Mouse (Mus musculus): ENCODE measurements around the gene Xiap. TPM values are rescaled to one million over a fixed set of nuclear protein-coding genes. Genes with fewer than 3 reads are reported as not detected.

Gene Xiap
- polyA plus RNA-seq, 1 experiment from 2014 or later, result 14.2 TPM

DNA sequence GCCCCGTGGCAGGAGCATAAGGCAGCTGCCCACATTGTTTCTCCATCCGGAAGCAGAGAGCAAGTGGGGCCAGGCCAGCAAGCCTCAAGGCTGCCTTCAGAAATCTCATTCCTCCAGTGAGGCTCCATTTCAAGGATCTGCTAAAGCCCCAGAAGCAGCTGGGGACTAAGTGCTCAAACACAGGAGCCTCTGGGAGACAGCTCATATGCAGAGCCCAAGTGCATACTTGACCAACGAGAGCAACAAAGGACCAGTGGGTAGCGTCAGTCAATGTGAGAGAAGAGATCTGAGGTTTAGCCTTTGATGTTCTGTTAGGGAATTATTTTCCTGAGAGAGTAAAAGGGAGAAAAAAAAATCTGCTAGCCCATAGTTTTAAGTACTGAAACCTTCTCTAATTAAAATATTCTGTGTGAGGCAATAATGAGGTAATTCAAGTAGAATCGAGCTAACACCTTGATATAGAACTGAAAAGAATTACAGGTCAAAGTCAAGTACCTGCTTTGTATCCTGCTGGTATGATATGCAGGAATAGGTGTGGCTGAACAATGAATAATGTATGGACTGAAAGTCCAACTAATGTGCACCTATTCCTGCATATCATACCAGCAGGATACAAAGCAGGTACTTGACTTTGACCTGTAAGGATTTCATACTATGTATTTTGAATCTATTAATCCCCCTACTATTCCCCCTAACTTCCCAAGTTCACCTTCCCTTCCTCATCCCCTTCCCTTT lies 65.7 kb downstream of the Xiap start:
- Histone ChIP-seq H3K27me3 (replicated peaks; ENCODE audit: control insufficient read depth, insufficient read depth, low read length) (no peaks in the 10 kb centered on the region), H3K4me2 (replicated peaks; ENCODE audit: low read depth) (no peak overlapping the region), H3K4me1 (replicated peaks; ENCODE audit: control insufficient read depth, insufficient read depth, low read length) (no peaks in the 10 kb centered on the region), H3K9me3 (ENCODE audit: control insufficient read depth) (no peaks in the 10 kb centered on the region), H3K9ac (ENCODE audit: low read depth, low read length) (no peak overlapping the region), H3K4me3 (ENCODE audit: low read depth, low read length) (no peak overlapping the region), H3K27ac (ENCODE audit: low read depth, low read length) (peak overlapping the region; percentile 71), H3K36me3 (ENCODE audit: control insufficient read depth, insufficient read depth) (no peaks in the 10 kb centered on the region)
- peak; percentile 93 for ATAC-seq
- 51% methylated on average over 5 of the region's 5 CpGs for WGBS
- TF ChIP-seq CTCF (IDR thresholded peaks at IDR 0.05; ENCODE audit: low read depth), result no peak

GRCm38 (mm10) chrX:42139882-42140281 lies 80.4 kb downstream of the Xiap start:
- Histone ChIP-seq H3K36me3 (ENCODE audit: control insufficient read depth, insufficient read depth) (no peaks in the 10 kb centered on the region), H3K4me3 (ENCODE audit: low read depth, low read length) (no peak overlapping the region), H3K4me2 (replicated peaks; ENCODE audit: low read depth) (no peak overlapping the region), H3K27ac (ENCODE audit: low read depth, low read length) (no peak overlapping the region), H3K4me1 (replicated peaks; ENCODE audit: control insufficient read depth, insufficient read depth, low read length) (no peaks in the 10 kb centered on the region), H3K9ac (ENCODE audit: low read depth, low read length) (no peak overlapping the region), H3K9me3 (ENCODE audit: control insufficient read depth) (no peaks in the 10 kb centered on the region), H3K27me3 (replicated peaks; ENCODE audit: control insufficient read depth, insufficient read depth, low read length) (no peaks in the 10 kb centered on the region)
- 30% methylated on average over 9 of the region's 9 CpGs for WGBS
- no peak for TF ChIP-seq CTCF (IDR thresholded peaks at IDR 0.05; ENCODE audit: low read depth)
- ATAC-seq, result no peak

- Histone ChIP-seq H3K4me2 (replicated peaks; ENCODE audit: low read depth) (no peak overlapping the region), H3K9ac (ENCODE audit: low read depth, low read length) (no peak overlapping the region), H3K9me3 (ENCODE audit: control insufficient read depth) (no peaks in the 10 kb centered on the region), H3K27ac (ENCODE audit: low read depth, low read length) (no peak overlapping the region), H3K27me3 (replicated peaks; ENCODE audit: control insufficient read depth, insufficient read depth, low read length) (no peaks in the 10 kb centered on the region), H3K36me3 (ENCODE audit: control insufficient read depth, insufficient read depth) (no peaks in the 10 kb centered on the region), H3K4me3 (ENCODE audit: low read depth, low read length) (no peak overlapping the region), H3K4me1 (replicated peaks; ENCODE audit: control insufficient read depth, insufficient read depth, low read length) (no peaks in the 10 kb centered on the region)
- no peak for ATAC-seq
- 75% methylated on average over 3 of the region's 3 CpGs for WGBS
- no peak for TF ChIP-seq CTCF (IDR thresholded peaks at IDR 0.05; ENCODE audit: low read depth)
Observed at GRCm38 (mm10) chrX:42142620-42143019, 83.1 kb downstream of the Xiap start.

GRCm38 (mm10) chrX:42143991-42144390 lies 84.5 kb downstream of the Xiap start:
- TF ChIP-seq CTCF (IDR thresholded peaks at IDR 0.05; ENCODE audit: low read depth), result no peak
- Histone ChIP-seq H3K4me2 (replicated peaks; ENCODE audit: low read depth) (no peak overlapping the region), H3K4me3 (ENCODE audit: low read depth, low read length) (no peak overlapping the region), H3K4me1 (replicated peaks; ENCODE audit: control insufficient read depth, insufficient read depth, low read length) (no peaks in the 10 kb centered on the region), H3K9me3 (ENCODE audit: control insufficient read depth) (no peaks in the 10 kb centered on the region), H3K27me3 (replicated peaks; ENCODE audit: control insufficient read depth, insufficient read depth, low read length) (no peaks in the 10 kb centered on the region), H3K36me3 (ENCODE audit: control insufficient read depth, insufficient read depth) (no peaks in the 10 kb centered on the region), H3K9ac (ENCODE audit: low read depth, low read length) (no peak overlapping the region), H3K27ac (ENCODE audit: low read depth, low read length) (no peak overlapping the region)
- 55% methylated on average over 4 of the region's 4 CpGs for WGBS
- ATAC-seq, result no peak

DNA sequence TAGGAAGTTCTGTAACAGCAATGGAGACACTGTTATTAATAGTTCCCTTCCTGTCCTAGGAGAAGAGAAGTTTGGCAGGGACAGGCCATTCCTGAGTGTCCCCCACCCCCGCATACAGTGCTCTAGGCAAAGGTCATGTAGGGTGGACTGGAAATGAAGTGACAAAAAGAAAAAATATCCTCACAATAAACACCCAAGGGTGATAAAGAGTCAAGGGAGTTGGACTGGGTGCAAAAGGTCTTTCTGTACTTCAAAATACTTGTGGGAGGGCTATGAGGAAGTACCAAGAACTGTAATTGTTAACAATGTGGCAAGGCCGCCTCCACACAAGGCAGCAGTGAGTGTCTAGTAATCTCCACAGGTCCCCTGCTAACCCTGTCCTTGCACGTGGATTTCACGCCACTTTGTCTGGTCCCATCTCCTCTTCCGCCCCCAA lies 88.6 kb downstream of the Xiap start:
- H3K27me3 ChIP-seq (replicated peaks; ENCODE audit: control insufficient read depth, insufficient read depth, low read length), result no peaks in the 10 kb centered on the region
- no peaks in the 10 kb centered on the region for H3K36me3 ChIP-seq (ENCODE audit: control insufficient read depth, insufficient read depth)
- H3K4me3 ChIP-seq (ENCODE audit: low read depth, low read length), result no peak overlapping the region
- peak; percentile 57 for ATAC-seq
- peak overlapping the region; percentile 54; the same call in 1 of the 2 replicates for H3K4me2 ChIP-seq (replicated peaks; ENCODE audit: low read depth)
- WGBS, result 32% methylated on average over 5 of the region's 5 CpGs
- H3K27ac ChIP-seq (ENCODE audit: low read depth, low read length), result peak overlapping the region; percentile 99
- TF ChIP-seq CTCF (IDR thresholded peaks at IDR 0.05; ENCODE audit: low read depth), result no peak
- H3K4me1 ChIP-seq (replicated peaks; ENCODE audit: control insufficient read depth, insufficient read depth, low read length), result no peaks in the 10 kb centered on the region
- no peaks in the 10 kb centered on the region for H3K9me3 ChIP-seq (ENCODE audit: control insufficient read depth)
- no peak overlapping the region for H3K9ac ChIP-seq (ENCODE audit: low read depth, low read length)

DNA sequence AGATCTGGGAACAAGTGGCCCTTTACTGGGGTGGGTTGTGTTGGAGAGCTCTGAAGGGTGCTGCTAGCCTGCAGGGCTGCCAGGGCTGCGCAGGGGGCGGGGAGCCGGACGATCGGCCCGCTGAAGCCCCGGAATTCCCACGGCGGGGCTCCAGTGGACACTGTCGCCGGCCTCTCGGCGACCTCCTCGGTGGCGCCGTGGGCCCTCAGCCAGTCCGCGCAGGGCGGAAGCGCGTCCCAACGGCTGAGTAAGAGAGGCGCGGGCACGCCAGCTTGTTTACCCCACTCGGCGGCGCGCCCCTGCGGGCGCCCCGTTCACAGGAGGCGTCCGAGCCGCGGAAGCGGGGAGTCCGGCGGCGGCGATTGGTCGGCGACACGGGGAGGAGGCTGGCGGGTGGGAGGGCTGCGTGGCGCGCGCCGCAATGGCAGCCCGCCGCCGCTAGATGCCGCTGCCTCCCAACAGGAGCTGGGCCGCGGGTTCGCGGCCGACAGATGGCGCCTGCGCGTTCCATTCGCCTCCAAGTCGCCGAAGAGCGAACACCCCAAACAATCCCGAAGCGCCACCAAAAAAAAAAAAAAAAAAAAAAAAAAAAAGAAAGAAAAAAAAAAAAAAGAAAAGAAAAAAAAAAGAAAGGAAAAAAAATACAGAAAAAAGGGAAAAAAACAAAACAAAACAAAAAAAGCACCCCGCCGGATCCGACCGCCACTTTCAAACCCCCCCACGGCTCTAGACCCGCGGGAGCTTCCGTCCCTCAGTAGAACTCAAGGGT lies 89.5 kb downstream of the Xiap start, which contains the start of gene Stag2:
Stag2 (plus strand) TSS at position 530 of the 769 bp plus-strand sequence.
- ATAC-seq, result peak; percentile 83
- Histone ChIP-seq H3K27me3 (replicated peaks; ENCODE audit: control insufficient read depth, insufficient read depth, low read length) (no peaks in the 10 kb centered on the region), H3K9ac (ENCODE audit: low read depth, low read length) (peak within 1 kb of the TSS; percentile 95), H3K9me3 (ENCODE audit: control insufficient read depth) (no peaks in the 10 kb centered on the region), H3K4me2 (replicated peaks; ENCODE audit: low read depth) (peak within 1 kb of the TSS; percentile 55), H3K27ac (ENCODE audit: low read depth, low read length) (peak within 1 kb of the TSS; percentile 99), H3K4me1 (replicated peaks; ENCODE audit: control insufficient read depth, insufficient read depth, low read length) (no peaks in the 10 kb centered on the region), H3K36me3 (ENCODE audit: control insufficient read depth, insufficient read depth) (no peaks in the 10 kb centered on the region), H3K4me3 (ENCODE audit: low read depth, low read length) (peak within 1 kb of the TSS; percentile 62)
- 5% methylated on average over 47 of the region's 76 CpGs for WGBS
- peak; percentile 85 for TF ChIP-seq CTCF (IDR thresholded peaks at IDR 0.05; ENCODE audit: low read depth)
